Comparison of ENCODE assay signal across 18 mouse cellular contexts in genomic region chr9:67504669-67505260, GRCm38 (mm10). TPM values are rescaled to one million over a fixed set of nuclear protein-coding genes. Genes with fewer than 3 reads are reported as not detected.
A peak's percentile ranks its signal among the peaks of the same experiment; 100 is the strongest.
DNase-seq lines count a peak whose midpoint lies in the region; ATAC-seq and TF ChIP-seq lines count a peak whose summit lies in the region.
"Had no signal": no experiment of that assay in that cellular context is flagged by ENCODE, and none has a peak within 500 bp of the region (broad histone marks: within the 10 kb centered on the region; RNA-seq: fewer than 3 reads in every experiment).

No protein-coding gene starts in this region.

- no peak overlapping the region for H3K4me2 ChIP-seq in embryonic facial prominence, embryonic 14.5 days (ENCODE audit: low read depth, low read length)
- no peak overlapping the region for H3K4me2 ChIP-seq in lung, embryonic 14.5 days
- no peak overlapping the region for H3K4me2 ChIP-seq in intestine, postnatal 0 days (replicated peaks; ENCODE audit: low read depth)
- H3K4me2 ChIP-seq: embryonic facial prominence, embryonic 13.5 days; neural tube, embryonic 12.5 days had no signal

- DNase-seq in embryonic facial prominence, embryonic 14.5 days (ENCODE audit: low spot score) = peak; percentile 46
- DNase-seq in embryonic facial prominence, embryonic 10.5 days (ENCODE audit: low spot score) = no peak
- peak; percentile 35 for DNase-seq in lung, embryonic 14.5 days
- DNase-seq in lung, postnatal 14 days = no peak
- DNase-seq in cerebellum, adult 9-10 months = peak; percentile 26
- DNase-seq in heart, adult 8-10 months (ENCODE audit: low spot score) = no peak
- no peak for DNase-seq in heart, postnatal 25 days (ENCODE audit: low spot score)
- DNase-seq: adrenal gland, postnatal 10 days; forebrain, postnatal 0 days; gastrocnemius, adult 2 months; heart, adult 11 months; liver; liver, postnatal 0 days; spleen, adult 18-20 months had no signal

- H3K9me3 ChIP-seq in embryonic facial prominence, embryonic 14.5 days (ENCODE audit: control insufficient read depth, low read length) = no peaks in the 10 kb centered on the region
- H3K9me3 ChIP-seq in embryonic facial prominence, embryonic 10.5 days = no peaks in the 10 kb centered on the region
- H3K9me3 ChIP-seq in lung, embryonic 14.5 days (ENCODE audit: low read depth, low read length) = no peaks in the 10 kb centered on the region
- H3K9me3 ChIP-seq in intestine, postnatal 0 days (ENCODE audit: control insufficient read depth) = no peaks in the 10 kb centered on the region
- H3K9me3 ChIP-seq: embryonic facial prominence, embryonic 13.5 days; neural tube, embryonic 12.5 days had no signal

- ATAC-seq in embryonic facial prominence, embryonic 14.5 days (ENCODE audit: low read depth) = no peak
- ATAC-seq in lung, embryonic 14.5 days (ENCODE audit: insufficient read depth) = no peak
- ATAC-seq in intestine, postnatal 0 days = peak; percentile 53
- ATAC-seq: forebrain, postnatal 0 days; liver, postnatal 0 days had no signal

- TF ChIP-seq CTCF in lung, embryonic 14.5 days (IDR thresholded peaks at IDR 0.05; ENCODE audit: low read depth) = no peak
- no peak for TF ChIP-seq CTCF in intestine, postnatal 0 days (IDR thresholded peaks at IDR 0.05; ENCODE audit: low read depth)

- H3K9ac ChIP-seq in embryonic facial prominence, embryonic 14.5 days (ENCODE audit: low read depth, low read length) = no peak overlapping the region
- no peak overlapping the region for H3K9ac ChIP-seq in lung, embryonic 14.5 days
- no peak overlapping the region for H3K9ac ChIP-seq in intestine, postnatal 0 days (ENCODE audit: low read depth, low read length)
- H3K9ac ChIP-seq: embryonic facial prominence, embryonic 13.5 days; forebrain, postnatal 0 days; liver, postnatal 0 days; neural tube, embryonic 12.5 days had no signal

- WGBS in embryonic facial prominence, embryonic 14.5 days = 79% methylated on average over 8 of the region's 8 CpGs
- 90% methylated on average over 8 of the region's 8 CpGs for WGBS in embryonic facial prominence, embryonic 10.5 days
- WGBS in lung, embryonic 14.5 days = 63% methylated on average over 8 of the region's 8 CpGs
- WGBS in intestine, postnatal 0 days = 44% methylated on average over 8 of the region's 8 CpGs

- no peaks in the 10 kb centered on the region for H3K27me3 ChIP-seq in embryonic facial prominence, embryonic 14.5 days (replicated peaks; ENCODE audit: control insufficient read depth, insufficient read depth, low read length)
- no peaks in the 10 kb centered on the region for H3K27me3 ChIP-seq in embryonic facial prominence, embryonic 10.5 days (replicated peaks; ENCODE audit: low read depth, poor library complexity, severe bottlenecking)
- no peaks in the 10 kb centered on the region for H3K27me3 ChIP-seq in lung, embryonic 14.5 days (ENCODE audit: insufficient read depth, low read length)
- H3K27me3 ChIP-seq in intestine, postnatal 0 days (replicated peaks; ENCODE audit: control insufficient read depth, insufficient read depth, low read length) = no peaks in the 10 kb centered on the region
- H3K27me3 ChIP-seq: embryonic facial prominence, embryonic 13.5 days; neural tube, embryonic 12.5 days had no signal

- no peaks in the 10 kb centered on the region for H3K36me3 ChIP-seq in embryonic facial prominence, embryonic 14.5 days (ENCODE audit: control insufficient read depth, insufficient read depth, low read length)
- no peaks in the 10 kb centered on the region for H3K36me3 ChIP-seq in embryonic facial prominence, embryonic 10.5 days (replicated peaks)
- H3K36me3 ChIP-seq in lung, embryonic 14.5 days (ENCODE audit: insufficient read depth) = no peaks in the 10 kb centered on the region
- H3K36me3 ChIP-seq in intestine, postnatal 0 days (ENCODE audit: control insufficient read depth, insufficient read depth) = no peaks in the 10 kb centered on the region
- H3K36me3 ChIP-seq: embryonic facial prominence, embryonic 13.5 days; neural tube, embryonic 12.5 days had no signal

- 0 out of 2 replicates have a peak, but pooled peaks cover 4% of the 10 kb centered on the region for H3K4me1 ChIP-seq in embryonic facial prominence, embryonic 14.5 days (ENCODE audit: control insufficient read depth, insufficient read depth, low read length)
- peaks cover 12% of the 10 kb centered on the region for H3K4me1 ChIP-seq in embryonic facial prominence, embryonic 10.5 days
- no peaks in the 10 kb centered on the region for H3K4me1 ChIP-seq in lung, embryonic 14.5 days (ENCODE audit: insufficient read depth)
- H3K4me1 ChIP-seq in intestine, postnatal 0 days (replicated peaks; ENCODE audit: control insufficient read depth, insufficient read depth, low read length) = no peaks in the 10 kb centered on the region
- H3K4me1 ChIP-seq: neural tube, embryonic 12.5 days had no signal

- intact Hi-C loops in heart, postnatal 25 days (cut with DNase I) = no loop called here

- no peak overlapping the region for H3K27ac ChIP-seq in embryonic facial prominence, embryonic 14.5 days (replicated peaks; ENCODE audit: low read depth, low read length)
- H3K27ac ChIP-seq in embryonic facial prominence, embryonic 10.5 days (replicated peaks) = no peak overlapping the region
- no peak overlapping the region for H3K27ac ChIP-seq in lung, embryonic 14.5 days (ENCODE audit: low read depth)
- no peak overlapping the region for H3K27ac ChIP-seq in intestine, postnatal 0 days (ENCODE audit: low read depth, low read length)
- H3K27ac ChIP-seq: embryonic facial prominence, embryonic 13.5 days; gastrocnemius, adult 2 months; neural tube, embryonic 12.5 days had no signal

- no peak overlapping the region for H3K4me3 ChIP-seq in embryonic facial prominence, embryonic 14.5 days (ENCODE audit: low read depth, low read length)
- H3K4me3 ChIP-seq in embryonic facial prominence, embryonic 10.5 days = no peak overlapping the region
- H3K4me3 ChIP-seq in lung, embryonic 14.5 days (ENCODE audit: low read depth, low read length) = no peak overlapping the region
- H3K4me3 ChIP-seq in intestine, postnatal 0 days (ENCODE audit: low read depth, low read length) = no peak overlapping the region
- H3K4me3 ChIP-seq: embryonic facial prominence, embryonic 13.5 days; gastrocnemius, adult 2 months; neural tube, embryonic 12.5 days had no signal

RNA-seq across cellular contexts. Expression of gene Tln2, which starts 54.7 kb away (rescaled TPM):
- polyA plus RNA-seq in embryonic facial prominence, embryonic 14.5 days (2014; fragmentation: Nextera tagmentation; extraction: Ambion mirVana) = 42.0 and 46.3 TPM in 2 replicates
- 36.2 and 40.7 TPM in 2 replicates for polyA plus RNA-seq in embryonic facial prominence, embryonic 10.5 days (2016; fragmentation: Nextera tagmentation; extraction: Ambion mirVana)
- polyA plus RNA-seq in lung, embryonic 14.5 days (2014; fragmentation: Nextera tagmentation; extraction: Ambion mirVana) = 18.3 and 19.1 TPM in 2 replicates
- 8.5 and 8.8 TPM in 2 replicates for polyA plus RNA-seq in intestine, postnatal 0 days (2015; fragmentation: Nextera tagmentation; extraction: Ambion mirVana)
- 10 to 100 TPM; 71.6 to 87.1 (median 76.7) TPM for total RNA-seq in heart, adult 8-10 months (2022)
- 10 to 100 TPM; 89.4 to 91.5 TPM for total RNA-seq in heart, postnatal 25 days (2021)
- total RNA-seq: megakaryocyte-erythroid progenitor cell, adult 5-6 weeks had no signal

Comparison
In these comparisons a context has a peak if more than half of its experiments do, and no peak if none do; other contexts are left out.
1. DNase-seq: peak in embryonic facial prominence, embryonic 14.5 days (single experiment), lung, embryonic 14.5 days (single experiment) and cerebellum, adult 9-10 months (single experiment); none in embryonic facial prominence, embryonic 10.5 days (single experiment), lung, postnatal 14 days (single experiment), heart, adult 8-10 months (single experiment) and heart, postnatal 25 days (single experiment).